Mouse (Mus musculus): ENCODE data around the gene Apoa1.

The Apoa1 gene

DNA sequence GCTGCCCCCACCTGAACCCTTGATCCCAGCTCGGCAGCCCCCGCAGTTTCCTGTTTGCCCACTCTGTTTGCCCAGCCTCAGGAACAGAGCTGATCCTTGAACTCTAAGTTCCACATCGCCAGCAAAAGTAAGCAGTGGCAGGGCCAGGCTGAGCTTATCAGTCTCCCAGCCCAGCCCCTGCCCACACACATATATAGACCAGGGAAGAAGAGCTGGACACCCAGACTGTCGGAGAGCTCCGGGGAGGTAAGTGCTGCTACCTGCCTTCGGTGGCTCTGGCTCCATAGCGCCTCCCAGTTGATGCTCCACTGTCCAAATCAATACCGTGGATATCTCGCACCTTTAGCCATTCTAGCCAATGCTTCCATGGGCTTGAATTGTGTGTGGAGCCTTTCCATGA lies at the start of gene Apoa1:
Gene Apoa1 (plus strand): TSS at position 90 of the 400 bp plus-strand sequence.
- DNase-seq (ENCODE audit: low read depth, low spot score): no peak
- no peaks in the 10 kb centered on the region; the same call in 1 of the 2 replicates for H3K27me3 ChIP-seq (ENCODE audit: control insufficient read depth, insufficient read depth, low read length, poor library complexity, severe bottlenecking)
- no peaks in the 10 kb centered on the region for H3K36me3 ChIP-seq (ENCODE audit: control insufficient read depth, insufficient read depth, low read length, poor library complexity, severe bottlenecking)

DNA sequence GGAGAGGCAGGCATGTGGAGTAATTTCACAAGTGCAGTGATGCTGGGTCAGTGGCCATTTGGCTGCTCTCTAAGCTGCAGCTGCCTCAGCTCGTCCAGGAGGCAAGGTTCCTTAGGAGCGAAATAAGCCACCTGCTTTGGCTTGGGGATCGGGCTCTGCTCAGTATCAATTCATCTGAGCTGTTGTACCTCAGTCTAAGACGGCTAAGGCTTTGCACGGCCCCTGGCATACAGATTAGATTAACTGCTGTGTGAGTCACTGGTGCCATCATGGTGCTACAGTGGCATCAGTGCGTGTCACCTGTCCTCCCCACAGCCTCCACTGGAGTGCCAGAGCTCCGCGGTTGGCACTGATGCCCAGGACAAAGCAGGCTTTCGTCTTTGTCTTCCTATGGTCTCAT lies 49.8 kb upstream of the Apoa1 start:
- no peaks in the 10 kb centered on the region for H3K27me3 ChIP-seq (ENCODE audit: control insufficient read depth, insufficient read depth, low read length, poor library complexity, severe bottlenecking)
- DNase-seq (ENCODE audit: low read depth, low spot score): no peak

DNA sequence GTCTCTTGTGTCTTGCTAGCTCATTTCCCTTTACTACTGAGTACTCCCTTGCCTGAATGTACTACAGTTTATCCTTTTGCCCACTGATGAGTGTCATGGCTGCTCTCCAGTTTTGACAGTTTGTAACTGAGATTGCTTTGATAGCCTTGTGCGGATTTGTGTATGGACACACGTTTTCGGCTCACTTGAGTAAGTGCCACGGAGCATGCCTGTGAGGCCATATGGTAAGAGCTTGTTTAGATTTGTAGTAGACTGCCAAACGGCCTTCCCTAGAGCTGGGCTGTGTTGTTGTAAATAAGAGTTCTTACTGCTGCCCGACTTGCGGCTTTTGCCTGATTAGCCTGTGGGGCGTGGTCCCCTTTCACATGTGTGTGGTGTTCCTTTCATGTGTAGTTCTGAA lies 47.1 kb upstream of the Apoa1 start:
- peaks cover 1% of the 10 kb centered on the region; the same call in 1 of the 2 replicates for H3K36me3 ChIP-seq (ENCODE audit: control insufficient read depth, insufficient read depth, low read length, poor library complexity, severe bottlenecking)
- H3K27me3 ChIP-seq (ENCODE audit: control insufficient read depth, insufficient read depth, low read length, poor library complexity, severe bottlenecking): no peaks in the 10 kb centered on the region
- DNase-seq (ENCODE audit: low read depth, low spot score): no peak

More for the DNA sequence above, 49.8 kb upstream of the Apoa1 start:
- H3K36me3 ChIP-seq (ENCODE audit: control insufficient read depth, insufficient read depth, low read length, poor library complexity, severe bottlenecking): peaks cover 1% of the 10 kb centered on the region; the same call in 1 of the 2 replicates

GRCm38 (mm10) chr9:46184542-46184941 lies 43.8 kb upstream of the Apoa1 start:
- DNase-seq (ENCODE audit: low read depth, low spot score): no peak
- H3K36me3 ChIP-seq (ENCODE audit: control insufficient read depth, insufficient read depth, low read length, poor library complexity, severe bottlenecking): peaks cover 1% of the 10 kb centered on the region; the same call in 1 of the 2 replicates
- no peaks in the 10 kb centered on the region for H3K27me3 ChIP-seq (ENCODE audit: control insufficient read depth, insufficient read depth, low read length, poor library complexity, severe bottlenecking)

DNA sequence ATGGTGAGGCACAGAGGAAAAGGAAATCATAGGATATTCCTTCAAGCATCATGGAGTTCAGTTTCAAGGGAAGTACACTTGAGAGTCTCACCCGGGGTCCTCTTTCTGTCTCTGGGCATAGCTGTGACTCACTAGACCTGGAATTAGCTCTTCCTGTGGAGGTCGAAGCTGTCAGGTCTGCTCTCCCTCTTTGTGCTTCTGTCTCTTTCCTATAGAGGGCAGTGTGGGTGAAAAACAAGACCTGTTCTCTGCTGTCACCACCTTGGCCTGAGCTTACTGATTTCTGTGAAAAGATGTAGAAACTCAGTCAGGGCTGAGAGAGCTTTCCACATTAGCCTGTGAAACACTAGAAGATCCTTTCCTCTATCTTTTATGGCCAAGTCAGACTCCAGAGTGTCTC lies 43.2 kb upstream of the Apoa1 start:
- peak; percentile 67 for DNase-seq (ENCODE audit: low read depth, low spot score)
- H3K27me3 ChIP-seq (ENCODE audit: control insufficient read depth, insufficient read depth, low read length, poor library complexity, severe bottlenecking): no peaks in the 10 kb centered on the region
- peaks cover 1% of the 10 kb centered on the region; the same call in 1 of the 2 replicates for H3K36me3 ChIP-seq (ENCODE audit: control insufficient read depth, insufficient read depth, low read length, poor library complexity, severe bottlenecking)

- DNase-seq (ENCODE audit: low read depth, low spot score): peak; percentile 29
- H3K27me3 ChIP-seq (ENCODE audit: control insufficient read depth, insufficient read depth, low read length, poor library complexity, severe bottlenecking): no peaks in the 10 kb centered on the region
- H3K36me3 ChIP-seq (ENCODE audit: control insufficient read depth, insufficient read depth, low read length, poor library complexity, severe bottlenecking): peaks cover 1% of the 10 kb centered on the region; the same call in 1 of the 2 replicates
Measured at GRCm38 (mm10) chr9:46186387-46186786, 42.0 kb upstream of the Apoa1 start.

DNA sequence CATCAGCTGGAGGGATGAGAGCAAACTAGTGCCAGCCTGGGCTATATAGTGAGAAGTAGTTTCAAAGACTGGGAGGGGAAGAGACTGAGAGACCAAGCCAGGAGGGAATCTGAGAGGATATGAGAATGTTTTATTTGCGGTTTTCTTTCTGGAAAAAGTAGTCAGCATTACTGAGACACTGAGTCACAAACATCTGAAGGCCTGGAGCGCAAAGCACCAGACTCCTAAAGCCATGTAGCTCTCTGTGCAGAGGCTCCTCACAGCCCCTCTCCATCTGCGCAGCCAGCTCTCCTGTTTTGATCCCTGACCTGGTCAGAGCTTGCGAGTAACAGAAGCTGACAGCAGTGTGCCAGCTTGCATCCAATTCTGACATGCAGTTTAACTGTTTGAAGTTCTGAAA lies 40.0 kb upstream of the Apoa1 start:
- DNase-seq (ENCODE audit: low read depth, low spot score): no peak
- Histone ChIP-seq H3K27me3 (ENCODE audit: control insufficient read depth, insufficient read depth, low read length, poor library complexity, severe bottlenecking) (no peaks in the 10 kb centered on the region), H3K36me3 (ENCODE audit: control insufficient read depth, insufficient read depth, low read length, poor library complexity, severe bottlenecking) (no peaks in the 10 kb centered on the region)

DNA sequence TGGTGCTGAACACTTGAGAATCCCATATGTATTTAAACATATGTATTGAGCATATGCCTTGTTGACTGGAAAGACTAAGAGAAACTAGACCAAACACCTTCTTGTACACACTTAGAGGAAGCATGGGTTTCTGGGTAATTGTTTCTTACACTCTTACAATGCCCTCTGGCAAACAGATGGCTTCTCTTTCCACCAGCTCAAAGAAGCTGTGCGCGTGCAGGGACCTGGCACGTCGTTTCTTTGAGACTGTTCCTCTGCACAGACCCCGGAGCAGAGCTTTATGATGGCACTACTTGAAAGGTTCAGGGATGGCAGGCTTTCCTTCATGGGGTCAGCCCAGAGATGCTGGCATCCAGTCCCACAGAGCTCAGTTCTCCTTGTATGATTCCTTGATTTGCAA lies 39.4 kb upstream of the Apoa1 start:
- H3K27me3 ChIP-seq (ENCODE audit: control insufficient read depth, insufficient read depth, low read length, poor library complexity, severe bottlenecking): no peaks in the 10 kb centered on the region
- no peak for DNase-seq (ENCODE audit: low read depth, low spot score)
- no peaks in the 10 kb centered on the region for H3K36me3 ChIP-seq (ENCODE audit: control insufficient read depth, insufficient read depth, low read length, poor library complexity, severe bottlenecking)

DNA sequence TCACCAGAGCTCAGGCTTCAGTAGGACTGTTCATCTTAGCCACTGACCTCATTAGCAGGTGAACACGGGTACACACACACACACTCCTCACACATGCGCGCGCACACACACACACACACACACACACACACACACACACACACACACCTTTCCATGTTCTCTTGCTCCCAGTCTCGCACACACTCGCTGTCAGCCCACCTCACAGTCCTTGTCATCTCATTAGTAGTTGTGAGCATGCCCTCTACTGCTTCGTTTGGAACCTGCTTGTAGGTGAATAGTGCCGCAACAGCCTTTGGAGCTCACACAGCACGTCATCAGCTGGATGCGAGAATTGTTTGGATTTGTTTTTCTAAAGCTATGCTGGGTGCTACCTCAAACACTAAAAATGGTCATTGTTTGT lies 39.0 kb upstream of the Apoa1 start:
- DNase-seq (ENCODE audit: low read depth, low spot score): no peak
- Histone ChIP-seq H3K27me3 (ENCODE audit: control insufficient read depth, insufficient read depth, low read length, poor library complexity, severe bottlenecking) (no peaks in the 10 kb centered on the region), H3K36me3 (ENCODE audit: control insufficient read depth, insufficient read depth, low read length, poor library complexity, severe bottlenecking) (no peaks in the 10 kb centered on the region)

DNA sequence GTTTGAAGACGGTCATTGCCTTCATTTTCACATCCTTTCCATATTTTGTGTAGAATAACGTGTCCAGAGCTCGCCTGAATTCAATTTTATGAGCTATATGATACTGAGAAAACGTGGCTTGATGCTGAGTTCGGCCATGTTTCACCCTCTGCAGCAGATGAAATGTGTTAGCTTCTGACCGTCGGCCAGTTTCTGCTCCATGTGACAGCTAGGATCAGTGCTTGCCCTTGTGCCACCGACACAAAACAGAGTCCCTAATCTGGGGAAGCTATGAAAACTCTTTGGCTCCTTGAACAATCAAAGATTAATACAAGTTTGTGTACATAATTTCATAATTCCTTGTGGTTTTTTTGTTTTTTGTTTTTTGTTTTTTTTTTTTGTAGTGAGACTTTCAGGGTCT lies 37.1 kb upstream of the Apoa1 start:
- DNase-seq (ENCODE audit: low read depth, low spot score): no peak
- H3K36me3 ChIP-seq (ENCODE audit: control insufficient read depth, insufficient read depth, low read length, poor library complexity, severe bottlenecking): 0 out of 2 replicates have a peak, but pooled peaks cover 3% of the 10 kb centered on the region
- H3K27me3 ChIP-seq (ENCODE audit: control insufficient read depth, insufficient read depth, low read length, poor library complexity, severe bottlenecking): no peaks in the 10 kb centered on the region

GRCm38 (mm10) chr9:46191644-46192043 lies 36.7 kb upstream of the Apoa1 start:
- Histone ChIP-seq H3K27me3 (ENCODE audit: control insufficient read depth, insufficient read depth, low read length, poor library complexity, severe bottlenecking) (no peaks in the 10 kb centered on the region), H3K36me3 (ENCODE audit: control insufficient read depth, insufficient read depth, low read length, poor library complexity, severe bottlenecking) (peaks cover 3% of the 10 kb centered on the region; the same call in 1 of the 2 replicates)
- DNase-seq (ENCODE audit: low read depth, low spot score): peak; percentile 73

DNA sequence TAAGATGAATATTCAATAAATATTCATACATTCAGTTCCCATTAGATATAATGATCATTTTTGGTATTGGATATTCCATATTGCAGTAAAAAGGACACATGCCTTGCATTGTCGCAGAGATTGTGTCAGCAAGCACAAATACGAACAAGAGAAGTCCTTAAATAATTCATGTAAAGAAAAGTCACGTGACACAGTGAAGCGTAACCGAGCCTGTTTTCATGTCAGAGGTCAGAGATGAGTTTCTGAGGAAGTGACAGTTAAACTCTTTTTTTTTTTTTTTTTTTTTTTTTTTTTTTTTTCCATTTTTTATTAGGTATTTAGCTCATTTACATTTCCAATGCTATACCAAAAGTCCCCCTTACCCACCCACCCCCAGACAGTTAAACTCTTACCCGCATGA lies 35.7 kb upstream of the Apoa1 start:
- no peaks in the 10 kb centered on the region for H3K27me3 ChIP-seq (ENCODE audit: control insufficient read depth, insufficient read depth, low read length, poor library complexity, severe bottlenecking)
- peak; percentile 83 for DNase-seq (ENCODE audit: low read depth, low spot score)
- H3K36me3 ChIP-seq (ENCODE audit: control insufficient read depth, insufficient read depth, low read length, poor library complexity, severe bottlenecking): peaks cover 3% of the 10 kb centered on the region; the same call in 1 of the 2 replicates

DNA sequence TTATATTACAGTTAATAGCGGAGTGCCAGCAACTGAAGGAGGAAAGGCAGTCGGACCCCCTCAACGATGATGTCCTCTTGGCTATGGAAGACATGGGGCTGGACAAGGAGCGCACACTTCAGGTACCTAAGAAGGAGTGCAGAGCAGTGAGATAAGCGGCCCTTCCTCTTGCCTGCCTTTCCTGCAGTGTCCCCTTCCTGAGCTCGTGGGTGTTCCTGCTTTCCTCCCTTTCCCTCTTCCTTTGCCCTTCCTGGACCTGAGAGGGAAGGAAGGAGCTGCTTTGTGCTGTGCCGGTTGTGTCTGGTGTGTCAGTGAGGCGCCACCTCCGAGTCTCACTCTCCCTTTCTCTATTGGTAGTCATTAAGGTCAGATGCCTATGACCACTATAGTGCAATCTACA lies 33.6 kb upstream of the Apoa1 start:
- H3K36me3 ChIP-seq (ENCODE audit: control insufficient read depth, insufficient read depth, low read length, poor library complexity, severe bottlenecking): peaks cover 3% of the 10 kb centered on the region
- H3K27me3 ChIP-seq (ENCODE audit: control insufficient read depth, insufficient read depth, low read length, poor library complexity, severe bottlenecking): no peaks in the 10 kb centered on the region
- no peak for DNase-seq (ENCODE audit: low read depth, low spot score)

GRCm38 (mm10) chr9:46196699-46197169 lies 31.6 kb upstream of the Apoa1 start:
- Histone ChIP-seq H3K36me3 (ENCODE audit: control insufficient read depth, insufficient read depth, low read length, poor library complexity, severe bottlenecking) (peaks cover 3% of the 10 kb centered on the region), H3K27me3 (ENCODE audit: control insufficient read depth, insufficient read depth, low read length, poor library complexity, severe bottlenecking) (no peaks in the 10 kb centered on the region)
- no peak for DNase-seq (ENCODE audit: low read depth, low spot score)

GRCm38 (mm10) chr9:46198461-46198860 lies 29.9 kb upstream of the Apoa1 start:
- peaks cover 3% of the 10 kb centered on the region for H3K36me3 ChIP-seq (ENCODE audit: control insufficient read depth, insufficient read depth, low read length, poor library complexity, severe bottlenecking)
- no peak for DNase-seq (ENCODE audit: low read depth, low spot score)
- no peaks in the 10 kb centered on the region for H3K27me3 ChIP-seq (ENCODE audit: control insufficient read depth, insufficient read depth, low read length, poor library complexity, severe bottlenecking)

DNA sequence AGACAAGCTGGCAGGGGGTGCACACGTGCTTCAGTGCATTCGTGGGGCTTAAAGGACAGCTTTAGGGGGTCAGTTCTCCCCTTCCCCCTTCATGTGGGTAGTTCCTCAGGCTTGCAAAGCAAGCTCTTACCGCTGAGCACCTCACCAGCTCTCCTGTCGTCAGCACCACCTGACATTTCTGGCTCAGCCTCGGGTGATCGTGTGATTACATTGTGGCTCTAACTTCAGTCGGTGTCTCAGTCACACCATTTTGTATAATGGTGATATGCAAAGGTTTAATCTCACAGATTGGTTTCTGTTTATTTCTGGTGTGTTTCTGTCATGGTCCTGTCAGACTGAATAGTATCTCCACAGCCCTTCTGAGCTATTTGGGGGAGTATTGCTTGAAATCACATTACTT lies 29.4 kb upstream of the Apoa1 start:
- no peaks in the 10 kb centered on the region for H3K27me3 ChIP-seq (ENCODE audit: control insufficient read depth, insufficient read depth, low read length, poor library complexity, severe bottlenecking)
- DNase-seq (ENCODE audit: low read depth, low spot score): no peak
- H3K36me3 ChIP-seq (ENCODE audit: control insufficient read depth, insufficient read depth, low read length, poor library complexity, severe bottlenecking): peaks cover 3% of the 10 kb centered on the region

All from splenic B cell, adult 2 months (primary cell).